Mouse (Mus musculus): ENCODE data around the gene Cttn. TPM values are rescaled to one million over a fixed set of nuclear protein-coding genes. Genes with fewer than 3 reads are reported as not detected.

Cttn gene
- total RNA-seq, 2 experiments from 2014 or later: 103 to 107 TPM

GRCm38 (mm10) chr7:144473486-144473885 is 2.7 kb upstream of the Cttn start:
- Histone ChIP-seq H3K4me3 (no peak overlapping the region), H3K27ac (no peak overlapping the region)
- TF ChIP-seq CTCF (IDR thresholded peaks at IDR 0.05): no peak
- no peak for DNase-seq (ENCODE audit: extremely low spot score in 1 of 2, low spot score in 2 of 2)
- intact Hi-C loops (cut with DNase I): loop anchor here (5.0 to 10.0 kb wide), 2 partner anchors 439 to 639 kb away; no protein-coding TSS in a partner anchor

DNA sequence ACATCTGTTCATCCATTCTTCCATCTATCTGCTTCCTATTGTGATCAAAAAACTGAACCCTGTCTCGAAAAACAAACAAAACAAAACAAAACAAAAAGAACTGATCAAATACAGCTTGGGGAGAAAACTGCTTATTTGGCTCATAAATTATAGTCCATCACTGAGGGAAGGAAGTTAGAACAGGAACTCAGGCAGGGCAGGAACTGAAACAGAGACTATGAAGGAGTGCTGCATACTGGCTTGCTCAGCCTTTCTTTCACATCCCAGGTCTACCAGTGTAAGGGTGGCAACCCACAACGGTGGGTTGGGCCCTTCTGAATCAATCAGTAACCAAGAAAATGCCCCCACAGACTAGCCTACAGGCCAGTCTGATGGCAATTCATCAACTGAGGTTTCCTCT is 294 bp upstream of the Cttn start:
- DNase-seq (ENCODE audit: extremely low spot score in 1 of 2, low spot score in 2 of 2): no peak
- TF ChIP-seq CTCF (IDR thresholded peaks at IDR 0.05): no peak
- peak overlapping the region; percentile 92 for H3K27ac ChIP-seq
- peak overlapping the region; percentile 88 for H3K4me3 ChIP-seq
- intact Hi-C loops (cut with DNase I): loop anchor here (5.0 to 10.0 kb wide), 2 partner anchors 441 to 636 kb away; no protein-coding TSS in a partner anchor

DNA sequence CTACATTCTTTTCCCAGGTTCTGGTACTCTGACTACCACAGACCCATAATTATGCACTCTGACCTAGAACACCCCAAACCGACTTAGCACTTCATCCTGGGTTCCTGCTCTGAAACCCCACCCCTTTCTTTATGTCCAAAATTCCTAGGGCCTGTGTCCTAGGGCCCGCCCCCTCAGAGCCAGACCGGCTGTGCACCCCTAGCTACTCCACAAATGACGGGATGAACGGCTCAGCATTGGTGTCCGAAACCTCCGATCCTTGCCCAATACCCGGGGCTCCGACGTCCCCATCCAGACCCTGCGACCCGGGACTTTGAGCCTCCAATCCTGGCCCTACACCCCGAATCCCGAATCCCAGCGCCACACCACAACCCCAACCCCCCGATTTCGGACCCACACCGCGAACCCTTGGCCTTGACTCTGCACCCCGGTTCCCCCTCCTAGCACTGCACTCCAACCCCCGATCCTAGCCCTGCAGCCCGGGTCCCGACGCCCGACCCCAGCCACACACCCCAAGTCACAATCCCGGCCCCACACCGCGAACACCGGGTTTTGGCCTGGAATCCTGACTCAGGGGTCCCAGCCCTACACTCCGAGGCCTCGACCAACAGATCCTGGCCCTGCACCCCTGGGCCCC is 783 bp downstream of the Cttn start:
- peak in 1 of 2 experiments; percentile 22 for DNase-seq (ENCODE audit: extremely low spot score in 1 of 2, low spot score in 2 of 2)
- intact Hi-C loops (cut with DNase I): loop anchor here (5.0 to 10.0 kb wide), 2 partner anchors 442 to 635 kb away; no protein-coding TSS in a partner anchor
- TF ChIP-seq CTCF (IDR thresholded peaks at IDR 0.05): no peak
- Histone ChIP-seq H3K4me3 (peak overlapping the region; percentile 88), H3K27ac (peak overlapping the region; percentile 92)

DNA sequence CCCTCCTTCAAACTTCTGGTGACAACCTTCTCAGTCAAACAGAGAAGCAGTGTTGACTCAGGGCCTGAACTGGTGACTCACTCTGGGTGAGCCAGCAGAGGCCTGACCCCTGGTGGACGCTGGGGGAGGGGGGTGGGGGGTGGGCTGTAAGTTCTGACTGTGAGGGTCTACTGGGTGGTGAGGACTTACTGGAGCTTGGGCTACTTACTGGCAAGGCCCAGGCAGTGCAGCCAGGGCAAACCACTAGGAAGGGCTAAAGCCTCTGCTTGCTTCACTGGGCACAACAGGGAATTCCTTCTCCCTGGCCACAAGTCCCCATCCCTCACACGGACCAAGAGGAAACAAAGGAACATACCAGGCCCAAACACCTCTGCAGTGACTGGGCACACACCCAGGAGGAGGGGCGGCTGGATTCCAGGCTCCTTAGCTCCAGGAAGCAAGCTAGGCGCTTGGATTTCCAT is 1.6 kb downstream of the Cttn start:
- DNase-seq (ENCODE audit: extremely low spot score in 1 of 2, low spot score in 2 of 2): no peak

DNA sequence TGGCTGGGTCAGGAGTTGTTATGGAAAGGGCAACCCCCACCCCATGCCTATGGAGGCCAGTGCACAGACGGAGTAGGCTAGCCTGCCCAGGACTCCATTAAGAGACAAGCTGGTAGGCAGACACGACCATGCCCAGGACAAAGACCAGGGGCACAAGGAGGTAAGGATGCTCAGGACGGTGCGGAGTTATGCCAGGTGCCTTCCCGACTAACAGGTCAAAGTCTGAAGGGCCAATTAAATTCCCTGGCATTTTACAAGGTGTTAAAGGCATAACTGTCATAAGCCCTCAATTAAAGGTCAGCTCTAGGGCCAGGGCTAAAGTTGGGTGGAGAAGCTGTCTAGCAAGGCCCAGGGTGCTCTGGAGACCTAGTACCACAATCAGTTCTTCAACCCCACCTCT is 2.1 kb downstream of the Cttn start:
- Histone ChIP-seq H3K4me3 (no peak overlapping the region), H3K27ac (no peak overlapping the region)
- TF ChIP-seq CTCF (IDR thresholded peaks at IDR 0.05): no peak
- DNase-seq (ENCODE audit: extremely low spot score in 1 of 2, low spot score in 2 of 2): no peak
- intact Hi-C loops (cut with DNase I): no loop called here

More for the DNA sequence above, 1.6 kb downstream of the Cttn start:
- intact Hi-C loops (cut with DNase I): no loop called here
- Histone ChIP-seq H3K4me3 (peak overlapping the region; percentile 88), H3K27ac (no peak overlapping the region; the same call in 1 of the 2 replicates)
- TF ChIP-seq CTCF (IDR thresholded peaks at IDR 0.05): no peak; the same call in 1 of the 2 replicates

- DNase-seq (ENCODE audit: extremely low spot score in 1 of 2, low spot score in 2 of 2): no peak
- intact Hi-C loops (cut with DNase I): no loop called here
- TF ChIP-seq CTCF (IDR thresholded peaks at IDR 0.05): no peak
- Histone ChIP-seq H3K27ac (no peak overlapping the region), H3K4me3 (no peak overlapping the region)
These were observed 8.2 kb downstream of the Cttn start for GRCm38 (mm10) chr7:144462577-144462976.

- no peak overlapping the region for H3K4me3 ChIP-seq
- DNase-seq (ENCODE audit: extremely low spot score in 1 of 2, low spot score in 2 of 2): no peak
- TF ChIP-seq CTCF (IDR thresholded peaks at IDR 0.05): no peak
- intact Hi-C loops (cut with DNase I): no loop called here
- no peak overlapping the region for H3K27ac ChIP-seq
These were observed 9.4 kb downstream of the Cttn start for GRCm38 (mm10) chr7:144461246-144461902.

- Histone ChIP-seq H3K27ac (no peak overlapping the region), H3K4me3 (no peak overlapping the region)
- no peak for DNase-seq (ENCODE audit: extremely low spot score in 1 of 2, low spot score in 2 of 2)
- intact Hi-C loops (cut with DNase I): no loop called here
- no peak for TF ChIP-seq CTCF (IDR thresholded peaks at IDR 0.05)
These were observed 11.9 kb downstream of the Cttn start for GRCm38 (mm10) chr7:144458881-144459280.

GRCm38 (mm10) chr7:144450661-144451060 is 20.1 kb downstream of the Cttn start:
- H3K27ac ChIP-seq: no peak overlapping the region
- no peak for DNase-seq (ENCODE audit: extremely low spot score in 1 of 2, low spot score in 2 of 2)
- no peak for TF ChIP-seq CTCF (IDR thresholded peaks at IDR 0.05)
- intact Hi-C loops (cut with DNase I): no loop called here
- H3K4me3 ChIP-seq: no peak overlapping the region

DNA sequence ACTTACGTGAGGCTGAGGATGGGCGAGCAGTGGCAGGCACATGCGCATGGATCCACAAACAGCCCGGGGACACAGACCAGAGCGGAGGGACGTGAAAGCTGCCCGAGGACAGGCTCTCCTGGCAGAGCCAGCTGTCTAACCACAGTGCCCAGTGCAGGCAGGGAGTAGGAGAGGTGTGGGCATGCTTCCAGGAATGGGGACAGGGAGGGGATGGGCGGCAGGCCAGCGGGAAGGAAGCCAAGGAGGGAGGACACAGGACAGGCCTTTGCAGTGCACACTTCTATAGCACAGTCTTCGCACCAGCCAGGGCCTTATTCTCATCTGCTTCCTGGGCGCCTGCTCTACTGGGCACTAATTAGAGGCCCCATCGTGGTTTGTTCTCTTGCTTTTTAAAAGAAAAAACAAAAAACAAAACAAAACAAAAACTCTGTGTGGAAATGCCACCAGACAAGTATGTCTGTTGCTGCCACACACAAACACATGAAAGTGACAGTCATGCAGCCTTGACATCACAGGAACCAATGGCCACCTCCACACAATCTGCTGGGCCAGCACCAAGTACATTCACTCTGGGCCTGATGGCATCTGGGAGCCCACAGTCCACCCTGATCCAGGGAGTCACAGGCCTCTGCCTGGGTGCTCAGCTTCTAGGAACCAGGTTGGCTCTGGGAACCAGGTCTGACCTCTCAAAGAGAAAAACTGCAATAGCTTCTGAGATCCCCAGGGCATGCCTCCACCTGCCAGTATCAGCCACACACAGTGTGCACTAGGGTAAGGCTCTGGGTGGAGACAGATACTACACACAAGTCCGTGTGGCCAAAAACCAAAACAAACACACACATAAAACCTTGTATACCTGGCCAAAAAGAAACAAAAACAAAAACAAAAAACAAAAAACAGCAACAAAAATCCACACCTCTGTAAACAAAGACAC is 20.9 kb downstream of the Cttn start:
- no peak overlapping the region for H3K27ac ChIP-seq
- DNase-seq (ENCODE audit: extremely low spot score in 1 of 2, low spot score in 2 of 2): peak; percentile 63 to 68
- TF ChIP-seq CTCF (IDR thresholded peaks at IDR 0.05): no peak
- no peak overlapping the region for H3K4me3 ChIP-seq
- intact Hi-C loops (cut with DNase I): no loop called here

- TF ChIP-seq CTCF (IDR thresholded peaks at IDR 0.05): no peak
- Histone ChIP-seq H3K27ac (no peak overlapping the region), H3K4me3 (no peak overlapping the region)
- no peak for DNase-seq (ENCODE audit: extremely low spot score in 1 of 2, low spot score in 2 of 2)
- intact Hi-C loops (cut with DNase I): no loop called here
These were observed 22.6 kb downstream of the Cttn start for GRCm38 (mm10) chr7:144448186-144448585.
